Mouse (Mus musculus) erythroblast, embryonic 14.5 days (primary cell): ENCODE results near the gene Cdiptos.

ENCODE experiments used
- GATA1 ChIP-seq: IDR thresholded peaks from 2 replicates; pipeline ENCODE4 v1.6.1; 2012; ENCODE audit warnings: low read length, inconsistent platforms, mixed read lengths
- TAL1 ChIP-seq: IDR thresholded peaks from 3 replicates; pipeline ENCODE4 v1.6.1; 2012; ENCODE audit warnings: low read length, inconsistent platforms, mixed read lengths

GRCm38 (mm10) chr7:127011717-127012116 lies 35.8 kb upstream of the Cdiptos start:
- no peak for TF ChIP-seq GATA1
- TF ChIP-seq TAL1: no peak
